Mouse (Mus musculus) ES-E14 (cell line): ENCODE results near the gene Utp3. TPM values are rescaled to one million over a fixed set of nuclear protein-coding genes. Genes with fewer than 3 reads are reported as not detected.

Source experiments
- DNase-seq: peaks from one replicate; pipeline ENCODE4 v3.0.0-alpha.2; 2013; ENCODE audit warnings: low read depth, low spot score
- H3K27ac ChIP-seq: 2 replicates; pipeline ENCODE4 v1.5.1; 2012; ENCODE audit warnings: low read depth, mild to moderate bottlenecking, low read length, moderate library complexity, mixed read lengths; ENCODE audit not compliant: poor library complexity, insufficient read depth, severe bottlenecking
- H3K36me3 ChIP-seq: 2 replicates; pipeline ENCODE4 v1.6.1; 2012; ENCODE audit warnings: mild to moderate bottlenecking, low read length, moderate library complexity, mixed read lengths; ENCODE audit not compliant: control insufficient read depth, poor library complexity, insufficient read depth, severe bottlenecking
- H3K4me1 ChIP-seq, 2 experiments: fragments of 150-350 bp in 1 of 2; sonication (generic) in 1 of 2; 2 replicates each; pipeline ENCODE4 v1.6.1; 2012; ENCODE audit warnings: low read length in 2 of 2, mild to moderate bottlenecking in 1 of 2, mixed read lengths in 1 of 2; ENCODE audit not compliant: control insufficient read depth in 2 of 2, insufficient read depth in 2 of 2, poor library complexity in 1 of 2
- H3K4me3 ChIP-seq, 2 experiments: fragments of 150-350 bp in 1 of 2; sonication (generic) in 1 of 2; 2 replicates each; pipeline ENCODE4 v1.5.1; 2012; ENCODE audit warnings: low read length in 2 of 2, low read depth in 1 of 2, mild to moderate bottlenecking in 1 of 2, mixed read lengths in 1 of 2; ENCODE audit not compliant: insufficient read depth in 1 of 2, poor library complexity in 1 of 2, severe bottlenecking in 1 of 2
- H3K9ac ChIP-seq: 2 replicates; pipeline ENCODE4 v1.6.1; 2012; ENCODE audit warnings: low read depth, mild to moderate bottlenecking, low read length, mixed read lengths; ENCODE audit not compliant: poor library complexity, insufficient read depth, severe bottlenecking
- H3K9me3 ChIP-seq: fragments of 150-350 bp; sonication (generic); 2 replicates; pipeline ENCODE4 v1.6.1; 2012; ENCODE audit warnings: low read depth, mild to moderate bottlenecking, low read length; ENCODE audit not compliant: control insufficient read depth, insufficient read depth
- CHD2 ChIP-seq: IDR thresholded peaks from 2 replicates; pipeline ENCODE4 v1.6.1; 2014; ENCODE audit warnings: mild to moderate bottlenecking, low read depth, low read length, inconsistent platforms
- HCFC1 ChIP-seq: IDR thresholded peaks from 2 replicates; pipeline ENCODE4 v1.6.1; 2012; ENCODE audit warnings: low read length, inconsistent platforms, borderline replicate concordance; ENCODE audit not compliant: insufficient read depth
- MAFK ChIP-seq: IDR thresholded peaks from 2 replicates; pipeline ENCODE4 v1.6.1; 2014; ENCODE audit warnings: mild to moderate bottlenecking, low read depth, low read length, inconsistent platforms; ENCODE audit not compliant: insufficient read depth
- ZC3H11A ChIP-seq: IDR thresholded peaks from 2 replicates; pipeline ENCODE4 v1.6.1; 2012; ENCODE audit warnings: low read depth, mild to moderate bottlenecking, inconsistent platforms, low read length, borderline replicate concordance
- ZNF384 ChIP-seq: IDR thresholded peaks from 2 replicates; pipeline ENCODE4 v1.6.1; 2012; ENCODE audit warnings: low read depth, low read length, inconsistent platforms
- in situ Hi-C, 2 experiments: fragments of 600-800 bp; cut with MboI; formaldehyde crosslinking; loops; one replicate each; pipeline ENCODE4 v1.15.1; 2025; ENCODE audit warnings: low sequenced_read_pairs in 2 of 2, inconsistent platforms in 1 of 2; ENCODE audit not compliant: unreplicated experiment in 2 of 2
- total RNA-seq: library from RNA; depleted of rRNA; stranded (reverse); fragments of 300-350 nt; gene quantifications from 2 replicates; pipeline ENCODE4 v1.2.3, GENCODE M21; 2012; rRNA removed

The Utp3 gene
- total RNA-seq = 43.4 and 71.0 TPM in 2 replicates

GRCm38 (mm10) chr5:88554086-88554886 lies at the start of gene Utp3:
Utp3 (plus strand) TSS chr5:88554462.
- in situ Hi-C loops = no loop called here
- Histone ChIP-seq H3K4me3 (peak within 1 kb of the TSS; percentile 83 to 87), H3K9ac (peak within 1 kb of the TSS; percentile 99), H3K4me1 (no peaks in the 10 kb centered on the region; a peak in 2 of 4 replicates), H3K27ac (peak within 1 kb of the TSS; percentile 75), H3K36me3 (peaks cover 8% of the 10 kb centered on the region), H3K9me3 (no peaks in the 10 kb centered on the region)
- peak; percentile 100 for DNase-seq
- TF ChIP-seq ZC3H11A (no peak), MAFK (no peak), HCFC1 (peak; percentile 92), ZNF384 (no peak), CHD2 (peak; percentile 87)

GRCm38 (mm10) chr5:88508555-88508954 lies 45.7 kb upstream of the Utp3 start:
- Histone ChIP-seq H3K9ac (no peak overlapping the region), H3K4me1 (no peaks in the 10 kb centered on the region), H3K36me3 (no peaks in the 10 kb centered on the region), H3K4me3 (no peak overlapping the region), H3K27ac (no peak overlapping the region), H3K9me3 (no peaks in the 10 kb centered on the region)
- no peak for TF ChIP-seq ZNF384
- TF ChIP-seq HCFC1 = no peak
- no peak for TF ChIP-seq ZC3H11A
- no peak for TF ChIP-seq CHD2
- no peak for TF ChIP-seq MAFK
- DNase-seq = no peak
- in situ Hi-C loops = no loop called here

- Histone ChIP-seq H3K4me1 (no peaks in the 10 kb centered on the region), H3K9ac (no peak overlapping the region), H3K27ac (no peak overlapping the region), H3K4me3 (no peak overlapping the region), H3K9me3 (no peaks in the 10 kb centered on the region), H3K36me3 (no peaks in the 10 kb centered on the region)
- no peak for DNase-seq
- TF ChIP-seq HCFC1 (no peak), ZC3H11A (no peak), CHD2 (no peak), ZNF384 (no peak), MAFK (no peak)
- in situ Hi-C loops = no loop called here
Measured at GRCm38 (mm10) chr5:88508990-88509389, 45.3 kb upstream of the Utp3 start.

- in situ Hi-C loops = no loop called here
- DNase-seq = peak; percentile 43
- TF ChIP-seq ZNF384 = peak; percentile 70
- no peak for TF ChIP-seq MAFK
- TF ChIP-seq HCFC1 = no peak
- TF ChIP-seq ZC3H11A = peak; percentile 73; the same call in 1 of the 2 replicates
- Histone ChIP-seq H3K9ac (no peak overlapping the region), H3K9me3 (no peaks in the 10 kb centered on the region), H3K4me1 (no peaks in the 10 kb centered on the region), H3K4me3 (no peak overlapping the region), H3K27ac (no peak overlapping the region), H3K36me3 (no peaks in the 10 kb centered on the region)
Measured at GRCm38 (mm10) chr5:88519232-88519631, 35.0 kb upstream of the Utp3 start.
